Mouse (Mus musculus) forebrain, embryonic 12.5 days (tissue): ENCODE results near the gene Id3. TPM values are rescaled to one million over a fixed set of nuclear protein-coding genes. Genes with fewer than 3 reads are reported as not detected.

Experiments
- ATAC-seq: fragments of 200-750 bp; cut with Nextera tagmentation; 2 replicates; pipeline ENCODE4 v1.8.0; 2017; ENCODE audit warnings: moderate TSS enrichment; ENCODE audit not compliant: low FRiP score
- H3K27ac ChIP-seq: fragments of 300-500 bp; sonication (generic); 2 replicates; pipeline ENCODE4 v1.5.1; 2016; ENCODE audit warnings: mild to moderate bottlenecking
- H3K27me3 ChIP-seq: fragments of 300-500 bp; sonication (generic); 2 replicates; pipeline ENCODE4 v1.6.1; 2016; ENCODE audit warnings: mild to moderate bottlenecking
- H3K36me3 ChIP-seq: fragments of 300-500 bp; sonication (generic); replicated peaks from 2 replicates; pipeline ENCODE4 v1.6.1; 2016; ENCODE audit warnings: mild to moderate bottlenecking
- H3K4me1 ChIP-seq: fragments of 300-500 bp; sonication (generic); 2 replicates; pipeline ENCODE4 v1.6.1; 2016
- H3K4me2 ChIP-seq: fragments of 300-500 bp; sonication (generic); 2 replicates; pipeline ENCODE4 v1.6.1; 2016; ENCODE audit warnings: mild to moderate bottlenecking, moderate library complexity
- H3K4me3 ChIP-seq: fragments of 300-500 bp; sonication (generic); replicated peaks from 2 replicates; pipeline ENCODE4 v1.5.1; 2016; ENCODE audit warnings: mild to moderate bottlenecking
- H3K9ac ChIP-seq: fragments of 300-500 bp; sonication (generic); 2 replicates; pipeline ENCODE4 v1.6.1; 2016; ENCODE audit warnings: mild to moderate bottlenecking
- H3K9me3 ChIP-seq: fragments of 300-500 bp; sonication (generic); 2 replicates; pipeline ENCODE4 v1.6.1; 2016
- WGBS: fragments of 180-500 bp; shearing (Covaris S2); methylation state at CpG from one replicate; pipeline ENCODE4 v1.1.7; 2016; 5-methylcytosine and 5-hydroxymethylcytosine counted together
- polyA plus RNA-seq: library from polyadenylated mRNA; unstranded; fragments of >200 nt; fragmentation: Nextera tagmentation; extraction: Ambion mirVana; gene quantifications from 2 replicates; pipeline ENCODE4 v1.2.1, GENCODE M21; 2016

Gene Id3
- polyA plus RNA-seq, 1 experiment from 2014 or later: 228 TPM

GRCm38 (mm10) chr4:136174216-136175193 lies 31.2 kb downstream of the Id3 start:
- no peak overlapping the region; the same call in 1 of the 2 replicates for H3K27ac ChIP-seq
- H3K4me3 ChIP-seq: peak overlapping the region; percentile 82
- ATAC-seq: no peak
- WGBS: 71% methylated on average over 13 of the region's 13 CpGs
- H3K36me3 ChIP-seq: no peaks in the 10 kb centered on the region
- peaks cover 66% of the 10 kb centered on the region for H3K4me1 ChIP-seq
- no peaks in the 10 kb centered on the region for H3K9me3 ChIP-seq
- no peaks in the 10 kb centered on the region for H3K27me3 ChIP-seq
- H3K4me2 ChIP-seq: peak overlapping the region; percentile 99
- peak overlapping the region; percentile 75 for H3K9ac ChIP-seq

- peaks cover 79% of the 10 kb centered on the region for H3K4me1 ChIP-seq
- no peak for ATAC-seq
- peak overlapping the region; percentile 25; the same call in 1 of the 2 replicates for H3K9ac ChIP-seq
- H3K9me3 ChIP-seq: no peaks in the 10 kb centered on the region
- H3K27ac ChIP-seq: peak overlapping the region; percentile 75; the same call in 1 of the 2 replicates
- 83% methylated on average over 10 of the region's 10 CpGs for WGBS
- no peaks in the 10 kb centered on the region for H3K36me3 ChIP-seq
- H3K4me3 ChIP-seq: no peak overlapping the region
- H3K27me3 ChIP-seq: no peaks in the 10 kb centered on the region
- H3K4me2 ChIP-seq: peak overlapping the region; percentile 10
Observed at GRCm38 (mm10) chr4:136176022-136176552, 32.8 kb downstream of the Id3 start.

- peak overlapping the region; percentile 19 for H3K4me2 ChIP-seq
- WGBS: 56% methylated on average over 8 of the region's 8 CpGs
Observed at GRCm38 (mm10) chr4:136177244-136177611, 33.9 kb downstream of the Id3 start.

GRCm38 (mm10) chr4:136177612-136178474 lies 34.5 kb downstream of the Id3 start:
- Histone ChIP-seq H3K27me3 (no peaks in the 10 kb centered on the region), H3K4me1 (peaks cover 72% of the 10 kb centered on the region), H3K9me3 (no peaks in the 10 kb centered on the region), H3K36me3 (no peaks in the 10 kb centered on the region), H3K4me2 (peak overlapping the region; percentile 19), H3K9ac (peak overlapping the region; percentile 5; the same call in 1 of the 2 replicates), H3K27ac (peak overlapping the region; percentile 75), H3K4me3 (no peak overlapping the region)
- ATAC-seq: no peak
- WGBS: 46% methylated on average over 11 of the region's 11 CpGs

More at GRCm38 (mm10) chr4:136177244-136177611, 33.9 kb downstream of the Id3 start:
- H3K4me1 ChIP-seq: peaks cover 78% of the 10 kb centered on the region
- no peak overlapping the region for H3K4me3 ChIP-seq
- peak overlapping the region; percentile 75 for H3K27ac ChIP-seq
- H3K9ac ChIP-seq: peak overlapping the region; percentile 5; the same call in 1 of the 2 replicates
- no peak for ATAC-seq
- H3K27me3 ChIP-seq: no peaks in the 10 kb centered on the region
- H3K36me3 ChIP-seq: no peaks in the 10 kb centered on the region
- no peaks in the 10 kb centered on the region for H3K9me3 ChIP-seq

GRCm38 (mm10) chr4:136178475-136178921 lies 35.2 kb downstream of the Id3 start:
- H3K4me1 ChIP-seq: peaks cover 66% of the 10 kb centered on the region
- no peaks in the 10 kb centered on the region for H3K9me3 ChIP-seq
- 88% methylated on average over 12 of the region's 12 CpGs for WGBS
- H3K27me3 ChIP-seq: no peaks in the 10 kb centered on the region
- 0 out of 2 replicates have a peak, but pooled peaks cover 4% of the 10 kb centered on the region for H3K36me3 ChIP-seq
- no peak for ATAC-seq
- H3K9ac ChIP-seq: no peak overlapping the region
- H3K4me2 ChIP-seq: no peak overlapping the region
- H3K4me3 ChIP-seq: no peak overlapping the region
- peak overlapping the region; percentile 75 for H3K27ac ChIP-seq

- ATAC-seq: no peak
- no peak overlapping the region for H3K27ac ChIP-seq
- no peak overlapping the region for H3K9ac ChIP-seq
- no peaks in the 10 kb centered on the region for H3K27me3 ChIP-seq
- H3K36me3 ChIP-seq: peaks cover 10% of the 10 kb centered on the region
- H3K9me3 ChIP-seq: no peaks in the 10 kb centered on the region
- 89% methylated on average over 7 of the region's 7 CpGs for WGBS
- H3K4me1 ChIP-seq: peaks cover 56% of the 10 kb centered on the region
- no peak overlapping the region for H3K4me3 ChIP-seq
- H3K4me2 ChIP-seq: no peak overlapping the region
Observed at GRCm38 (mm10) chr4:136179456-136179855, 36.2 kb downstream of the Id3 start.

- H3K36me3 ChIP-seq: peaks cover 12% of the 10 kb centered on the region
- peak overlapping the region; percentile 49 for H3K4me2 ChIP-seq
- H3K4me3 ChIP-seq: peak overlapping the region; percentile 33
- H3K27me3 ChIP-seq: no peaks in the 10 kb centered on the region
- peaks cover 51% of the 10 kb centered on the region for H3K4me1 ChIP-seq
- H3K9me3 ChIP-seq: no peaks in the 10 kb centered on the region
- 5% methylated on average over 15 of the region's 15 CpGs for WGBS
- H3K9ac ChIP-seq: peak overlapping the region; percentile 42; the same call in 1 of the 2 replicates
- H3K27ac ChIP-seq: peak overlapping the region; percentile 37; the same call in 1 of the 2 replicates
- ATAC-seq: peak; percentile 34; the same call in 1 of the 2 replicates
Observed at GRCm38 (mm10) chr4:136179998-136180397, 36.7 kb downstream of the Id3 start.

GRCm38 (mm10) chr4:136180408-136181330 lies 37.4 kb downstream of the Id3 start:
- 16% methylated on average over 23 of the region's 23 CpGs for WGBS

GRCm38 (mm10) chr4:136181367-136181766 lies 38.1 kb downstream of the Id3 start:
- Histone ChIP-seq H3K4me2 (peak overlapping the region; percentile 49; the same call in 1 of the 2 replicates), H3K27ac (no peak overlapping the region; the same call in 1 of the 2 replicates), H3K9me3 (no peaks in the 10 kb centered on the region), H3K9ac (no peak overlapping the region), H3K27me3 (no peaks in the 10 kb centered on the region), H3K4me1 (peaks cover 38% of the 10 kb centered on the region), H3K36me3 (peaks cover 15% of the 10 kb centered on the region), H3K4me3 (no peak overlapping the region)
- WGBS: 33% methylated on average over 12 of the region's 12 CpGs
- no peak for ATAC-seq

More at GRCm38 (mm10) chr4:136180408-136181330, 37.4 kb downstream of the Id3 start:
- H3K4me2 ChIP-seq: peak overlapping the region; percentile 49
- H3K9me3 ChIP-seq: no peaks in the 10 kb centered on the region
- peaks cover 12% of the 10 kb centered on the region for H3K36me3 ChIP-seq
- H3K27me3 ChIP-seq: no peaks in the 10 kb centered on the region
- H3K9ac ChIP-seq: peak overlapping the region; percentile 42; the same call in 1 of the 2 replicates
- peaks cover 45% of the 10 kb centered on the region for H3K4me1 ChIP-seq
- peak; percentile 59; the same call in 1 of the 2 replicates for ATAC-seq
- peak overlapping the region; percentile 33 for H3K4me3 ChIP-seq
- peak overlapping the region; percentile 37; the same call in 1 of the 2 replicates for H3K27ac ChIP-seq

- Histone ChIP-seq H3K9ac (no peak overlapping the region), H3K27ac (no peak overlapping the region), H3K27me3 (no peaks in the 10 kb centered on the region), H3K4me3 (no peak overlapping the region), H3K36me3 (peaks cover 49% of the 10 kb centered on the region), H3K9me3 (no peaks in the 10 kb centered on the region), H3K4me2 (no peak overlapping the region), H3K4me1 (peaks cover 12% of the 10 kb centered on the region)
- WGBS: 87% methylated on average over 9 of the region's 9 CpGs
- ATAC-seq: no peak
Observed at GRCm38 (mm10) chr4:136185375-136185774, 42.1 kb downstream of the Id3 start.

- no peaks in the 10 kb centered on the region for H3K27me3 ChIP-seq
- 90% methylated on average over 8 of the region's 8 CpGs for WGBS
- H3K4me3 ChIP-seq: no peak overlapping the region
- H3K4me2 ChIP-seq: no peak overlapping the region
- no peak overlapping the region for H3K9ac ChIP-seq
- peaks cover 56% of the 10 kb centered on the region for H3K36me3 ChIP-seq
- H3K4me1 ChIP-seq: 0 out of 2 replicates have a peak, but pooled peaks cover 4% of the 10 kb centered on the region
- H3K27ac ChIP-seq: no peak overlapping the region
- no peak for ATAC-seq
- no peaks in the 10 kb centered on the region for H3K9me3 ChIP-seq
Observed at GRCm38 (mm10) chr4:136186315-136186714, 43.0 kb downstream of the Id3 start.
